Mouse (Mus musculus) myocyte (in vitro differentiated cells): ENCODE results near the gene Arsj.

Source experiments
- CEBPB ChIP-seq: IDR thresholded peaks from 2 replicates; pipeline ENCODE4 v1.6.1; 2011; ENCODE audit warnings: mild to moderate bottlenecking, moderate library complexity; ENCODE audit not compliant: poor library complexity, insufficient read depth, severe bottlenecking
- E2F4 ChIP-seq: IDR thresholded peaks from one replicate; pipeline ENCODE4 v1.6.1; 2011; ENCODE audit warnings: mild to moderate bottlenecking, control low read depth, moderate library complexity; ENCODE audit not compliant: insufficient read depth
- MAX ChIP-seq: IDR thresholded peaks from one replicate; pipeline ENCODE4 v1.6.1; 2011; ENCODE audit warnings: low read depth, mild to moderate bottlenecking, control low read depth
- MYOD1 ChIP-seq, 3 experiments: IDR thresholded peaks; one replicate each; pipeline ENCODE4 v1.6.1; 2011; ENCODE audit warnings: control low read depth in 2 of 3, low read depth in 2 of 3, mild to moderate bottlenecking in 2 of 3, moderate library complexity in 1 of 3; ENCODE audit not compliant: insufficient read length in 2 of 3, control insufficient read depth in 1 of 3
- MYOG ChIP-seq, 3 experiments: IDR thresholded peaks; one replicate each; pipeline ENCODE4 v1.6.1; 2011; ENCODE audit warnings: control low read depth in 2 of 3, low read depth in 2 of 3, mild to moderate bottlenecking in 2 of 3; ENCODE audit not compliant: insufficient read length in 2 of 3, control insufficient read depth in 1 of 3, insufficient read depth in 1 of 3
- POLR2A ChIP-seq: IDR thresholded peaks from one replicate; pipeline ENCODE4 v1.6.1; 2011; ENCODE audit warnings: low read depth, mild to moderate bottlenecking, control low read depth, moderate library complexity; ENCODE audit not compliant: insufficient read length
- POLR2AphosphoS2 ChIP-seq: IDR thresholded peaks from one replicate; pipeline ENCODE4 v1.6.1; 2011; ENCODE audit warnings: low read depth, control low read depth; ENCODE audit not compliant: insufficient read length
- REST ChIP-seq: IDR thresholded peaks from one replicate; pipeline ENCODE4 v1.6.1; 2011; ENCODE audit warnings: mild to moderate bottlenecking, control low read depth, moderate library complexity; ENCODE audit not compliant: insufficient read depth, insufficient read length
- SRF ChIP-seq: IDR thresholded peaks from one replicate; pipeline ENCODE4 v1.6.1; 2011; ENCODE audit warnings: low read depth; ENCODE audit not compliant: control insufficient read depth, insufficient read length
- TCF12 ChIP-seq: IDR thresholded peaks from one replicate; pipeline ENCODE4 v1.6.1; 2011; ENCODE audit warnings: mild to moderate bottlenecking, control low read depth; ENCODE audit not compliant: poor library complexity, insufficient read depth, severe bottlenecking
- TCF3 ChIP-seq: IDR thresholded peaks from one replicate; pipeline ENCODE4 v1.6.1; 2011; ENCODE audit warnings: low read depth, control low read depth; ENCODE audit not compliant: insufficient read length
- USF1 ChIP-seq: IDR thresholded peaks from one replicate; pipeline ENCODE4 v1.6.1; 2011; ENCODE audit warnings: low read depth, mild to moderate bottlenecking, control low read depth, moderate library complexity

- no peak for TF ChIP-seq POLR2A
- no peak for TF ChIP-seq MAX
- TF ChIP-seq MYOD1 (IDR thresholded peaks at IDR 0.05; ENCODE audit: control insufficient read depth in 1 of 3, insufficient read length in 2 of 3, low read depth in 2 of 3) = no peak
- no peak for TF ChIP-seq SRF
- no peak for TF ChIP-seq E2F4
- no peak for TF ChIP-seq POLR2AphosphoS2
- TF ChIP-seq CEBPB = no peak
- TF ChIP-seq USF1 = no peak
- no peak for TF ChIP-seq TCF12
- TF ChIP-seq REST = no peak
- no peak for TF ChIP-seq MYOG (IDR thresholded peaks at IDR 0.05; ENCODE audit: control insufficient read depth in 1 of 3, insufficient read depth in 1 of 3, insufficient read length in 2 of 3, low read depth in 2 of 3)
- no peak for TF ChIP-seq TCF3
Observed at GRCm38 (mm10) chr3:126400726-126401125, 37.2 kb downstream of the Arsj start.
